Mouse (Mus musculus) embryo, embryonic 11 days (tissue): Measurements from ENCODE around the gene Olfr1375.
"Not testable (repeated sequence)": the region's sequence is repeated elsewhere in the genome, so short reads cannot be mapped to it uniquely, and the experiment has no call there.

ENCODE experiments used
- DNase-seq: peaks from one replicate; pipeline ENCODE4 v3.0.0-alpha.2; 2015

The Olfr1375 gene

GRCm38 (mm10) chr11:51047809-51048208 is at the start of gene Olfr1375:
Gene Olfr1375, plus strand, starts transcription at chr11:51048109.
- not testable (repeated sequence) for DNase-seq

GRCm38 (mm10) chr11:51003296-51003695 is 44.6 kb upstream of the Olfr1375 start, which contains the start of gene Olfr51:
Gene Olfr51, plus strand, starts transcription at chr11:51003596.
- DNase-seq: no peak

- DNase-seq: no peak
Measured at GRCm38 (mm10) chr11:51011821-51012220, 36.1 kb upstream of the Olfr1375 start.

- DNase-seq: no peak
Measured at GRCm38 (mm10) chr11:51013936-51014335, 34.0 kb upstream of the Olfr1375 start, which contains the start of gene Olfr54. Gene Olfr54, plus strand, starts transcription at chr11:51014236.

- DNase-seq: no peak
Measured at GRCm38 (mm10) chr11:51016341-51016740, 31.6 kb upstream of the Olfr1375 start.

- not testable (repeated sequence) for DNase-seq
Measured at GRCm38 (mm10) chr11:51026811-51027210, 21.1 kb upstream of the Olfr1375 start.

GRCm38 (mm10) chr11:51029381-51029780 is 18.5 kb upstream of the Olfr1375 start:
- not testable (repeated sequence) for DNase-seq

- no peak for DNase-seq
Measured at GRCm38 (mm10) chr11:51030225-51030624, 17.7 kb upstream of the Olfr1375 start.

- DNase-seq: peak; percentile 64
Measured at GRCm38 (mm10) chr11:51032851-51033250, 15.1 kb upstream of the Olfr1375 start.

GRCm38 (mm10) chr11:51034141-51034540 is 13.8 kb upstream of the Olfr1375 start:
- DNase-seq: not testable (repeated sequence)

- no peak for DNase-seq
Measured at GRCm38 (mm10) chr11:51035951-51036350, 12.0 kb upstream of the Olfr1375 start.

GRCm38 (mm10) chr11:51044776-51045175 is 3.1 kb upstream of the Olfr1375 start:
- DNase-seq: not testable (repeated sequence)

GRCm38 (mm10) chr11:51051678-51052077 is 3.8 kb downstream of the Olfr1375 start:
- DNase-seq: no peak

- DNase-seq: peak; percentile 7
Measured at GRCm38 (mm10) chr11:51053230-51053629, 5.3 kb downstream of the Olfr1375 start.

- peak; percentile 90 for DNase-seq
Measured at GRCm38 (mm10) chr11:51059151-51059571, 11.3 kb downstream of the Olfr1375 start, which contains the start of gene Zfp354a. Gene Zfp354a, plus strand, starts transcription at chr11:51059257.

GRCm38 (mm10) chr11:51059640-51060039 is 11.7 kb downstream of the Olfr1375 start:
- DNase-seq: no peak

- no peak for DNase-seq
Measured at GRCm38 (mm10) chr11:51060981-51061380, 13.1 kb downstream of the Olfr1375 start.

GRCm38 (mm10) chr11:51063276-51063675 is 15.4 kb downstream of the Olfr1375 start:
- no peak for DNase-seq

GRCm38 (mm10) chr11:51063841-51064240 is 15.9 kb downstream of the Olfr1375 start:
- DNase-seq: no peak

GRCm38 (mm10) chr11:51084527-51084926 is 36.6 kb downstream of the Olfr1375 start:
- DNase-seq: peak; percentile 8

- DNase-seq: peak; percentile 4
Measured at GRCm38 (mm10) chr11:51085269-51085668, 37.4 kb downstream of the Olfr1375 start.
